Mouse (Mus musculus): ENCODE results near the gene Gm49358.

Gm49358 gene

DNA sequence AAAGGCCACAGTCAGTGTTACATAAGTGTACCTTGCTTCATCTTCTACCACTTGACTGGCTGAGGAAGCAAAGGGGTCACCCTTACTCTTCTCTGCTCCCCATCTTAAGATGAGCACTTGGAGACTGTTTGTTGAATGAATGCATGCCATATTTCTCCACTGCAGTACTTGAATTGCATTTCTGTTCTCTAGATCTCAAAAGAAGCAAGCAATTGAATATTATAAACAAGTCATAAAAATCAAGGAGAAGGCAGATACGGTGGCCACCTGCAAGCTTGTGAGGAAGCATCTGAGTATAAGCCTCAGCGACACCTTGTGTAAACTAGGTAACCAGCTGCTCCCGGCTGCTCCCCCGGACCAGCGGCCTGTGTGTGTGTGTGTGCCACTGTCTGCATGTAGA, at the start of gene Gm49358:
Gene Gm49358 (plus strand): TSS at position 301 of the 400 bp plus-strand sequence.
- in situ Hi-C loops (cut with MboI, MseI), result no loop called here

DNA sequence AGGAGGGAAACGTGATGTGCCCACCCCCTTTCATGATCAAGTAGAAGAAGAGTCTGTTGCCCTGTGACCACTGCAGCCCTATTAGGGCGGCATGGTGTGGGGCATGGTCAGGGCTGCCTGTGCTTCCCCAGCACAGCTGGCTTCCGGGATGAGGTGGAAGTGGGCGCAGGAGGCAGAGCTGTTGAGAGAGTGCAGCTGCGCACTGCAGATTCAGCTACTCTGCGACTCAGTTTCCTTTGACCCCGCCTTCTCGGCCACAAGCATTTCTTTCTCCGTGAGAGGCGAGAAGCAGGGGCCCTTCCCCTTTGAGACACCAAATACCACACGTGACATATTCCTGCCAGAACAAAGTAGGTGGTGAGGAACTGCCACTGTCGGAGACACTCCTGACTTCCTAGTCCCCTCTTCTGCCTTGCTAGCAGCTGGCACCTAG, 36.2 kb upstream of the Gm49358 start:
- in situ Hi-C loops (cut with MboI, MseI), result loop anchor here (5.0 kb wide), 1 partner anchor 235 kb away; no protein-coding TSS in a partner anchor

DNA sequence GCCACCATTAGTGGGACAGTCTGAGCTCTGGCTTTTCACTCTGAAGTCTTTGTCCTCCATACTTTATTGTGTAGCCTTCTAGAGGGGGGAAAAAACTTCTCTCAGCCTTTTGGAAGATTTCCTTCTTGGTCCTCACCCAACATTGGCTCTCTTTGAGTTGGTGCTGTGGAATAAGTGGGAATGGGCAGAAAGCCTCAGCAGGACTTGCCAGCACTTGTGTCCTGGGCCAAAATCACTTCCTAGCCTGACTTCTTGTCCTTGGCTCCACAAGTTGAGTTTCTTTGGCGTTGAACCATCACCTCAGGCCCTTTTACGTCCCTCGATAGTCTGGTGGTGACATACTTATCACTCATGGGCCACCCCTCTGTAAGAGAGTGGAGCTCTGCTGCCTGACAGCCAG, 35.6 kb upstream of the Gm49358 start:
- in situ Hi-C loops (cut with MboI, MseI), result loop anchor here (5.0 kb wide), 1 partner anchor 236 kb away; no protein-coding TSS in a partner anchor

DNA sequence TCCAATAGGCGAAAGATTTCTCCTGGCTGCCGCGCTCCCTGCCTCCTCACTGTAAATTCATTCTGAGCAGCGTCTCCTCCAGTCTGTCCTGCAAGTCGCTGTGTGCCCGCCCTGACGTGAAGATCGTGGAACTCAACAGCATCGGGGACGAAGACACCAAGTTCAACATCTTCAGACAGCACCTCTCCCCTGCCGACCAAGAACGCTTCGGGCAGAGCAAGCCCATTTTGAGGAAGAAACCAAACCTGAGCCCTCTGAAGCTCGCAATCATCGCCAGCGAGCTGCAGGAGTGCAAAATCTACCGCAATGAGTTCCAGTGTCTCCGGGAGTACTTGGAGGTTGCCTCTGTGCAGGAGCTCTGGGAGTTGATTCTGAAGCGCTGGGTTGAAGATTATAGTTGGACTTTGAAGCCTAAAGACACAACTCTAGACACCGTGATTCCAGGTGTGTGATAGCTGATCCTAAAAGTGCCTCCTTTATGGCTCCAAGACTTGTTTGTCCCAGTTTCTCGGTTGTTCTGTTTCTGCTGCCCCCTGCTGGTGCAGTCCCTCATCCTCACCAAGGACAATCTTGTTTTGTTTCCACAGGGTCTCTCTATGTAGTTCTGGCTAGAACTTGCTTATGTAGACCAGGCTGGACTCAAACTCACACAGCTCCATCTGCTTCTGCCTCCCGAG, 32.8 kb upstream of the Gm49358 start:
- in situ Hi-C loops (cut with MboI, MseI), result loop anchor here (5.0 kb wide), 1 partner anchor 99 kb away; no protein-coding TSS in a partner anchor

DNA sequence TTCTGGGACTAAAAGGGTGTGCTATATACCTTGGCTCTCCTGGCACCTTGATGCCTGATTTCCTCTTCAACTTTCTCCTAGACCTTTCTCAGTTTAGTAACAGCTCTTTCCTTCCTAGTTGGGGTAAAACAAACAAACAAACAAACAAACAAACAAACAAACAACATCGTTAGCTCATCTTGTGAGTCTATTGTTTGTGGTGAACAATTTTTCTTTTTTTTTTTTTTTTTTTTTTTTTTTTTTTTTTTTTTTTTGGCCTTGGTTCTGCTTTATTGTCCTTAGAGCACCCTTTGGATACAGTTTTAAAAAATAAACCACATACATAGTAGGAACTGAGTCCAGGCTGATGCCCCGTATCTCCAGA, 32.3 kb upstream of the Gm49358 start:
- in situ Hi-C loops (cut with MboI, MseI), result loop anchor here (5.0 kb wide), 1 partner anchor 99 kb away; no protein-coding TSS in a partner anchor

DNA sequence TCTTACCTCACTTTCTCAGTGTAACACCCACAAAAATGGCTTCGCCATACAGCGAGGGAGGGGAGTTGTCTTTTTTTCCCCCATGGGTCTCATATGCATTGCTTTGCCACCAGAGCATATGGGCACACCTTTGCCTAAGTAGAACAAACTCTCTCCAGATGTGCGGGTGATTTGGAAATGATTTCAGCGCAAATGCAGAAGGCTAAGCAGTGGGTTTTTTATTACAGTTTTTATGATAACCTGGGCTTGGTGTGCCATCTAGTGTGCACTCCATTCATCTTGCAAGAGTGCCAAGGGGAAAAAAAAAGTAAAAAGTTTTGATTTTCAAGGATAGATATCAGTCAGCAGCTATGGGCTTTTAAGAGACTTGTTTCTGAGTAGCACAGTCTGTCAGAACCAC, 28.7 kb upstream of the Gm49358 start:
- in situ Hi-C loops (cut with MboI, MseI), result no loop called here

DNA sequence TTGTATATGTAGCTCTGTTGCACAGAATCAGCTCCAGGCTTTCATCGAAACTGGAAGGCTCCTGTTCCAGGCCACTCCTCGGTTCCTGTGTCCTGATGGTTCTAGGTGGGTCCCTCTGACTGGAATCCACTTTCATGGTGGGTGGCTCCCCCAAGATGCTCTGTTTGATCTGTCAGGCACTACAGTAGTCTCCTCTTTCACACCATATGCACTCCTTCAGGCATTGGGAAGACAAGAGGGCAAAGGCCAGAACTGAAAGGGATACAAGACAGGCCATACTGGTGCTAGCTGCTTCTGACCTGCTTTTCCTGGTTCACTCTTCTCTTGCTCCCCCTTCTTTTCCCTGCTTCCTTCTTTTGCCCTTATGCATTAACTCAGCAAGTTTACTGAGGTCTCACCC, 20.9 kb upstream of the Gm49358 start:
- in situ Hi-C loops (cut with MboI, MseI), result no loop called here

DNA sequence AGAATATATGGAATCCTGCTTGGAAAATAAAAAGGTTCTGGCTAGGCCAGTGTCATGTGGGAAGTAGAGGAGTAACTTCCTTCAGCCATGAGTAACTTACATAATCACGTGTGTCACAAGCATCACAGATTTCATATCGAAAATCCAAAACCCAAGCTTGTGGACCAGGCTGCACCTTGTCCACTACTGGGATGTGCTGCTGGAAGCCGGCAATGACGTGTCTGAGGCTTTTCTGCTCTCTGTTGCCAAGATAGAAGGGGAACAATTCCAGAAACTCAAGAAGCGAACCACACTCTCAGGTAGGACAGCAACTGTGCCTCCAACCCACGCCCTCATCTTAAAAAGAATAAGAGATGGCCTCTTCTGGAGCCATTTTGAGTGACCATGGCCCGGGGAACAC, 19.5 kb upstream of the Gm49358 start:
- in situ Hi-C loops (cut with MboI, MseI), result no loop called here

DNA sequence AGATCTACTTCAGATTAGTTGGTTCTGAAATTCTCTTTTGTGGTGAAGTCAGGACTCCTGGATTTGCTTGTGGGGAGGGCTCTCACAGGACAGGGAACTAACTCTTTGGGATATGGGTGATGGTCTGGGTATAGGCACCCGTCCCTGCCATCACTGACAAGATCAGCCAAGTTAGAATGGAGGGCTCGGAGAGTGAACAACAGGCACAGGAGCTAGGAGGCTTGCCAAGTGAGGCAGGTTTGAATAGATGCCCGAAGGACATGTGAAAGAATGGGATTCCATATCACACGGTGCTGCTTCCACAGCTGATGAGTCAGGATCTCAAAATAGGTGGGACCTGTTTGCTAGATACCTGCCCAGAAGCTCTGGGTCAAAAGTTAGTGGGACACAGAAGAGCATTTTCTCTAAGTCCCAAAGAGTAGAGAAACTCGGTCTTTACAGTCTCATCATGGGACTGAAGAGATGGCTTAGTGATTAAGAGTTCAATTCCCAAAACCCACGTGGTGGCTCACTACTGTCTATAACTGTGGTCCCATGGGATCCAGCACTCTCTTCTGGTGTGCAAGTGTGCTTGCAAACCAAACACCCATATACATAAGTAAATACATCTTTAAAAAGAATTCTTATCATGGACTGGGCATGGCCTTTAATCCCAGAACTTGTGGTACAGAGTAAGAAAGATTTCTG, 7.8 kb upstream of the Gm49358 start:
- in situ Hi-C loops (cut with MboI, MseI), result no loop called here

DNA sequence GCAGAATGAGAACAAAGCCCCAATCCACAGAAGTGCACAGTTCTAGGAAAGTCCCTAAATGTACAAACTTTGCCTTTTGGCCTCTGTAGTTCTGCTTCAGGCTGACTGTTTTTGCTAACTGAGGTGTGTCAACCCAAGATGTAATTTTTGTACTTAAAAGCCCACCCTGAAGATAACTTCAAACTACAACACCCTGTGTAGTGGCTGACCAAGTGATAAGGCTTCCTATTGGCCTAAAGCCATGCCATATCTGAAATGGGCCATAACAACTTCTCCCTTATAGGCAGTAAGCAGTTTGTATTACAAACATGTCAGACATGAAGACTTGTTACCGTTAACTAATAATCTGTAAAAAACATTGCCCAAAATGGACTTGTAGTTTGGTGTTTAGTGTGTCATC, 6.0 kb upstream of the Gm49358 start:
- in situ Hi-C loops (cut with MboI, MseI), result no loop called here

DNA sequence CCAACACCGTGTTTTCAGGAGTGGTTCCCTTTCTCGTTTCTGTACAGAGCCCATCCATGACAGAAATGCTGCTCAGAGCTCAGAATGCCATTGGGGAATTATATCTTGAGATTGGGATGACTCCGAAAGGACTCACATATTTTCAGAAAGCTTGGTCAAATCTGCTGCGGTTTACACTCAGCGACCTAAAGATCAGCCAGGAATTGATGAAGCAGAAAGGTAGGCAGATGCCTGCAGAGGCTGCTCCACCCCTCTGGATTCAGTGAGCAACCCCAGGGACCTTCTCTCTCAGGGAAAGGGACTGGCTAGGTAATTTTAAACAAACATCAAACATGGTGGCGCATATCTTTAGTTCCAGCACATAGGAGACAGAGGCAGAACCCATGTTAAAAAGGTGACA, 5.6 kb upstream of the Gm49358 start:
- in situ Hi-C loops (cut with MboI, MseI), result no loop called here

DNA sequence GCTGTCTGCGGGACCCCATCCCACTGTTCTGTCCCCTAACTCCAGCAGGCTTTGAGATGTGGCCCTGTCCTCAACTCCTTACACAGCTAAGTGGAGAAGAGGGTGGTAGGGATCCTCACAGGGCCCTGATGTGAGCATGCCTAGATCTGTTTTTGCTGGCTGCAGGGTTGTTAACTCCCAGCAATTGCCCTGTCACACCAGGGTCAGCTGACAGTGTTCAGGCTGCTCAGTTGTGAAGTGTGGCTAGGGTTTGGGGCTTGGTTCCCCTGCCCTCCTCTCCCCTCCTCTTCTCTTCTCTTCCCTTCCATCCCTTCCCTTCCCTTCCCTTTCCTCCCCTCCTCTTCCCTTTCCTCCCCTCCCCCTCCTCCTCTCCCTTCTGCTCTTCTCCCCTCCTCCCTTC, 2.5 kb upstream of the Gm49358 start:
- in situ Hi-C loops (cut with MboI, MseI), result no loop called here

DNA sequence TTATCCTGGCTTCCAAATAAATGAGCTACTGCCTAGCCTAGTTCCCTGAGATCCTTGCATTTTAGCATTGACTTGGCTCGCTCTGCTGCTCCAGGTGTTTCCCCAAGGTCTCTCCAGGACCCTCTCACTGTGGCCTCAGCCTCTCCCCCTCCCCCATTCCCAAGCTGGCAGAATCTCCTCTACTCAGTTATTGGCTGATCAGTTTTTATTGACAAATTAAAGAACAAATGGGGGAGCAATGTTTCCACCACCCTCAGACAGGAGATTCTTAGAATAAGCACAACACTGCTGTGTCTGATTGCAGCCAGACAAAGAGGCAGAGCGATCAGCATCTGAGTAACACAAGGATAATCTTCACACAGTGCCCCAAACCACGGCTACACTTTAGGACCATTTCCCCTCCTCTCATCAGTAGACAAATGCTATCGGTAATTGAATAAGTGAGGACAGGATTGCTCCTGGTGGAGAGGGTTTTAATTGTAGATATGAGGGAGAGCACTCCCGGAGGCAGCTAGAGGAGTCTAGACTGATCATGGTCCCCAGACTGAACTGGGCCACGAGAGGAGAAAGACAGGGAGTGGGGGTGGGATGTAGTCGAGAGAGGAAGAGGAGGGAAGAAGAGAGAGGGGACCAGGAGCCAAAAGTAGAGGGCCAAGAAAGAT, 1.9 kb upstream of the Gm49358 start:
- in situ Hi-C loops (cut with MboI, MseI), result no loop called here

DNA sequence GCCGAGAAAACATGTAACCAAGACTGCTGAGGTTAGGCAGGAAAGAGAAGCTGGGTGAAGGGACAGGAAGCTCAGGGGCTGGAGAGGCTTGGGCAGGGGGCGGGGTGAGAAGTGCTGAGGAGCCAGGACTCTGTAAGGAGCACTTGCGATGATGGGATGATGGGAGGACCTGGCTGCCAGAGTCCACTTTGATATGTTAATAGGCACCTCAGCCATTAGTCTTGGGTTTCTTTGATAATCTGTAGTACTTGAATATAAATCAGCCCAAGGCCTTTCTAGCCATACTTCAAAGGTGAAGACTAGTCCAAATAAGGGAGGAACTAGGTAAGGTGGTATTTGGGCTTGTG, 1.4 kb upstream of the Gm49358 start:
- in situ Hi-C loops (cut with MboI, MseI), result no loop called here

DNA sequence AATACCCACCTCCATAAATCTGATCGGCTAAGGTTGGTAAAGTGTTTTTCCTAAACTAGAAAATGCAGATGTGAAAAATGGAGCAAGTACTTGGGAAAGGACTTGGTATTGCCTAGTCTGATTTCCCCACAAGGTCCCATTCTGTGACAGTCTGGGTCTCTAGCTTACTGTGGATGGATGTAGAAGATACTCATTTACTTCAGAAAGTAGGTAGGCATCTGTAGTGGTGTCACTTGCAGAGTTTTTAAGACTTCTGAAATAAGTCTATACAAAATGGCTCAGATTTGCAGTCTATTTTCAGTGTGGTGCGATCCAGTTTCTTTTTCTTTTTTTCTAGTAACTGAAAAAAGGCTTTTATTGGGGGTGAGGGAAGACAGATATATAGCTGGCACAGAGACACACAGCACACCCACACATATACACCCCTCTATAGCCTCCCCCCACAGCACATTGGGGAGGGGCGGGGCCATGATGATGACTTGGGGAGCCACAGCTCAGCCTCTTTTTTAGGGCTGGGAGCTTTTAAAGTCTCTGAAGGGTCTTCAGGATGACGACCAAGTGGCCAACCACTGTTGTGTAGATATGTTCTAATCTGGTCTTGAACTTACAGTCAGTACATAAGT, 1.7 kb downstream of the Gm49358 start:
- in situ Hi-C loops (cut with MboI, MseI), result no loop called here

DNA sequence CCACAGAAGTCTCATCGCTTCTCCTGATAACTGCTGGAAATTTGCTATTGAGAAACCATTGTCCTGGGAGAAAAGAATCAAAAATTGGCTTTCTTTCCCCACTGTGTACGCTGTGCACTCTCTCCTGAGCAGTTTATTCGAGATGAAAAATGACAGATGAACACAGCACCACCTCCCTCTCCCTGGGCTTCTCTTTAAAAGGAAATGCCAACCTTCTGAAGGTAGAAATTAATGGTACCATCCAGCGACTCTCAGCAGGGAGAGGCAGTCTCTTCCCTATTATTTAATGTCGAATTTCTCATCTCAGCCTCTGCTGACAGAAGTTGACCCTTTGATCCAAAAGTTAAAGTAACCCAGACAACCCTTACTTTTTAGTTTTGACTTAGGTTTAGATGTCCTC, 5.4 kb downstream of the Gm49358 start:
- in situ Hi-C loops (cut with MboI, MseI), result no loop called here

DNA sequence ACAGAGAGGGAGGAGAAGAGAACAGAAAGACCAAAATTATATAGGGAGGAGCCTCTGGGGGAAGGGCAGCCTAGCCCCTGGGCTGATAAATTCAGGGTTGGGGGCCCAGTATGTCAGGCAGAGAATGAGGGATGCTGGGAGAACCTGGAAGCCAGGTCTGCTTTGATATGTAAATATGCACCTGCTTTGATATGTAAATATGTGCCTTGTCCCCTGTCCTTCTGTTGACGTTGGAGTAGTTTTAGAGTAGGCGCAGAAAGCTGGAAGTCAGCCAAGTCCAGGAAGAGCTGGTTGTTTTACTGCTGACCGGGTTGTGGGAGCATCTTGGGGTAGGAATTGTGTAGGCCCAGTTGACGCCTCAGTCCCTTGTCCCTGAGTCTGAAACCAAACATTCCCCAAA, 6.0 kb downstream of the Gm49358 start:
- in situ Hi-C loops (cut with MboI, MseI), result no loop called here

DNA sequence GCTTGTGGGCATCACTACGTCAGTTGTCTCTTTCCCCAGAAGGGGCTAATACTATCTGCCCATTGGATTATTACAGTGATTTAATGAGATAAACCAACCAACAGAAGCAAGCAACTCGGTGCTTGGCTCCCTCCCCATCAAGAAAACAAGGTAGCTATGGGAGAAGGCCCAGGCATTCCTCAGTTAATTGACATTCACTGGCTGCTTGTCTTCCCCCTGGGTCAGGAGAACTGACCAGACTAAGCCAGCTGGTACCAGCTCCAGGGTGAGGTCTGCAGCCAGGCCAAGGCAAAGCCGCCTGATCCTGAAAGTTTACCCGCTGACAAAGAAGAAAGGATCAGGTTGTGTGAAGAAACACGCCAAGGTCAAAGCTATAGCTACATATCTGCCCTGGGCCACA, 7.9 kb downstream of the Gm49358 start:
- in situ Hi-C loops (cut with MboI, MseI), result no loop called here

DNA sequence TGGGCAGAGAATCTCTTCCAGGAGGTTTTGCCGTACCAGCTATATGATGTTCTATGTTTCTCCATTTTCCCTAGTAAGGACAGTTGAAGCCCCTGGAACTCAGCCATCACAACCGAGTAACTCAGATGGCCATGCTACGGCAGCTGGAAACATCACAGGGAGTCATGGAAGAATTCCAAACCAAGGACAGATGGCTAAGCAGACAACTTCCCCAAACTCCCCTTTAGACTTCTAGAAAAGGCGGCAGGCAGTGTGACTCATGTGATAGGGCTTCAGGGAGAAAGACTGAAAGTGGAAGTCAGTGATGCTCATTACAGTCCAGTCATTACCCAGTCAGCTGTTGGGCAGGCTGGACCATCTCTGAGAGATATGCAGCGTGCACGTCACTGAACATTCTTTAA, 8.5 kb downstream of the Gm49358 start:
- in situ Hi-C loops (cut with MboI, MseI), result no loop called here

DNA sequence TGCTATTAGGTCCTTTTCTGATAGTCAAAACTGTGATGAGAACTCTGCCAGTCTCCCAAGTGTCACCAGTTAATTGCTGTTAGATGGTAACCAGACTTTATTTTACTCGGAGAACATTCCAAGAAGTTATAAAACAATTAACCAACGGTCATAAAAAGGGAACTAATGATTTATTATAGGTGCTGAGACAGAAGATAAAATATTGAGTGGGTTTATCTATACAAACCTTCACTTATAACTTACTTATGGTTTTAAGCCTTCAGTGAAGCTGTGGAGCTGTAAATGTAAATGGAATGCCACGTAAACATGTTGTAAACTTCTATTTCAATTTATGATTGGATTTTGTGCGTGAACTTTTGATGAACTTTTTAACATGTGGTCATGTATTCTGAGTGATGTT, 9.6 kb downstream of the Gm49358 start:
- in situ Hi-C loops (cut with MboI, MseI), result no loop called here

DNA sequence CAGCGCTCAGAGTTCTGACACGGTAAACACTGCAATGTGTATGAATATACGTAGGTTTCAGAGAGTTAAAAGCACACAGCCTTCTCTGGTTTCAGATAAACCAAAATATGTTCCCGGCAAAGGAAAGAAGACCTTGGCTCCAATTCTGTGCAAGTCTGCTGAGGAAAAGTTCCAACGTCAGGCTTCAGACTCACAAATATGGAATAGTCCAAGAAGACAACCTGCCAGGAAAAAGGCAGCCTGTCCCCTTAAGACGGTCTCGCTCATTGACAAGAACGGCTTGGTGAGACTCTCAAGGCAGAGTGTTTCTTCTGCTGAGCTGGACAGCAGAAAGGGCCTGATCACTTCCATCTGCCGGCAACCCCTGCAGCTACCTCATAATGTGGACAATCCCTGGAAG, 12.5 kb downstream of the Gm49358 start:
- in situ Hi-C loops (cut with MboI, MseI), result loop anchor here (5.0 kb wide), 1 partner anchor 54 kb away; no protein-coding TSS in a partner anchor

DNA sequence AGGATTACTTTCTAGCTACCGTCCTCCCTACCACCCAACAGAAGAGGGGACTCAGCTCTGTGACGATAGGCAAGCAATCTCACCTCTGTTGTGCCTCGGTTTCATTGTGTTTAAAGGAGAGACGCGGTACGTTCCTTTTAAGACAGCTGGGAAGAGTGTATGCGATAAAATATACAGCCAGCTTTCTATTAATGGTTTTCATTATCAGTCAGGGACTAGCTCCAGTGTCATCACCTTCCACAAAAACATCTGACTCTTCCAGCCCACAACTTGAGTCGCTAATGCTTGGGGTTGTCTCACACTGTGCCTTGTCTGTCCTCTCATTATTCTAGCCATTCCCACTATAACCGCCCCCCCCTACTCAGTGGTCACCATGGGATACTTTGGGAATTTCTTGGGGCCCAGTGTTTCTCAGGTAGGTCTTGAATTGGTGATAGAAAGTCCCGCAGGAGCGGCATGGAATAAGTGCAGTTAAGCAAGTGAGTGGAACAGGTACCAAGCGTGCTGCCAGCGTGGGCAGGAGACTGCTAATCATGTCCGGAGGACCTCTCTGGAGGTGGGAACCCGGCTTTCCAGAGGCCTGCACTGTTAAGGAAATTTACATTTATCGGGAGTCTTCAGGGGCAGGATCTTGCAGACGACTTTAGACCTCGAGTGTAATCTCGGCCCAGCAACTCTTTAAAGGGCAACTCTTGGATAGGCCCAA, 14.0 kb downstream of the Gm49358 start:
- in situ Hi-C loops (cut with MboI, MseI), result loop anchor here (5.0 kb wide), 1 partner anchor 55 kb away; no protein-coding TSS in a partner anchor
